Mouse (Mus musculus) monocyte, adult 2 months (primary cell): Measurements from ENCODE around the gene Kcng3.

ENCODE experiments used
- DNase-seq, 2 experiments: peaks; one replicate each; pipeline ENCODE4 v3.0.0; 2022; ENCODE audit warnings: low spot score in 2 of 2, low read depth in 1 of 2

The Kcng3 gene

GRCm38 (mm10) chr17:83562153-83563010, 69.3 kb downstream of the Kcng3 start:
- DNase-seq = no peak

GRCm38 (mm10) chr17:83559081-83559480, 72.6 kb downstream of the Kcng3 start:
- DNase-seq = no peak

GRCm38 (mm10) chr17:83555836-83556235, 75.9 kb downstream of the Kcng3 start:
- DNase-seq = no peak

GRCm38 (mm10) chr17:83554997-83555396, 76.7 kb downstream of the Kcng3 start:
- DNase-seq = no peak

- DNase-seq = no peak
Measured at GRCm38 (mm10) chr17:83548501-83549233, 83.0 kb downstream of the Kcng3 start.

GRCm38 (mm10) chr17:83547145-83547544, 84.5 kb downstream of the Kcng3 start:
- DNase-seq = no peak

GRCm38 (mm10) chr17:83545756-83546742, 85.6 kb downstream of the Kcng3 start:
- DNase-seq = no peak

GRCm38 (mm10) chr17:83545259-83545658, 86.4 kb downstream of the Kcng3 start:
- no peak for DNase-seq

GRCm38 (mm10) chr17:83542424-83542823, 89.3 kb downstream of the Kcng3 start:
- DNase-seq = no peak

GRCm38 (mm10) chr17:83539262-83540037, 92.2 kb downstream of the Kcng3 start:
- DNase-seq = no peak

GRCm38 (mm10) chr17:83538694-83539093, 93.0 kb downstream of the Kcng3 start:
- DNase-seq = no peak

- DNase-seq = no peak
Measured at GRCm38 (mm10) chr17:83538141-83538540, 93.6 kb downstream of the Kcng3 start.
